Mouse (Mus musculus) left cerebral cortex, postnatal 14 days (tissue): ENCODE measurements at regions not wholly inside any gene's neighbourhood (a gene's known extent, or its start where the extent isn't known, plus 50 kb on each side); places are given as distances from the start of the nearest gene placed in this dataset.

ENCODE experiments used
- DNase-seq, 2 experiments: peaks; one replicate each; pipeline ENCODE4 v3.0.0; 2021 to 2022; ENCODE audit warnings: low spot score in 2 of 2, mixed read lengths in 1 of 2
- intact Hi-C: fragments of 180-260 bp; cut with DNase I; formaldehyde crosslinking; loops from one replicate; pipeline ENCODE4 v1.15.1; 2025

DNA sequence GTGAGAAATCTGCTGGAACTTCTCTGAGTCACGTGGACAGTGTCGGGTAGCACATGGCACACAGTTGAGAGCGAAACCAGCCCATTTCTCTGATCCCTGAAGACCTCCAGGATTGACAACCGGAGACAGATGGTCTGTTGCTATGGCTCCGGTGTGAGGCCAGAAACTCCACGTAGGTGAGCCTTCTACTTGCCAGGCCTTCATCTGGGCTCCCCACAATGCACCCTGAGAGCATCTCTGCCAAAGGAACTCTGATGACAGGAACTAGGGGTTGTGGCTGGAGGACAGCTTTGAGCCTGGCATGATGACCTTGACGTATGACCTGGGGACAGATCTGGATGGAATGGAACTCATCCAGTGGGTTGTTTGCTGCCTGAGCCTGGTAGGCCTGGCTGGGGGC is 467.9 kb downstream of the Rnf144a start:
- intact Hi-C loops, result no loop called here
- no peak for DNase-seq

DNA sequence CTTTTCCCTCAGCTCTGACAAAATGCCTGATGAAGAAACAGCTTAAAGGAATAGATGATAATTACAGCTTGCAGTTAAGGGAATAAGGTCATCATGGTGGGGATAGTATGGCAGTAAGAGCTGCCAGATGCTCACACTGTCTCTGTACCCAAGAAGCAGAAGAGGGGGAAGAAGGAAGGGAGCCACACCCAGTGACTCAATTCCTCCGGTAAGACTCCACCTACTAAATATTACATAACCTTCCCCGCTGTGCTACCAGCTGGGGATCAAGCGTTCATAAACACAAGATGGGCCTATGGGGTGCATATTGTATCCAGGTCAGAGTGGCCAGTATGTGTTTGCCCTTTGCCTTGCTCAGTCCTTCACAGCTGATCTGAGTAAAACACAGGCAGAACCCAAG is 468.9 kb downstream of the Rnf144a start:
- DNase-seq, result no peak
- intact Hi-C loops, result no loop called here

DNA sequence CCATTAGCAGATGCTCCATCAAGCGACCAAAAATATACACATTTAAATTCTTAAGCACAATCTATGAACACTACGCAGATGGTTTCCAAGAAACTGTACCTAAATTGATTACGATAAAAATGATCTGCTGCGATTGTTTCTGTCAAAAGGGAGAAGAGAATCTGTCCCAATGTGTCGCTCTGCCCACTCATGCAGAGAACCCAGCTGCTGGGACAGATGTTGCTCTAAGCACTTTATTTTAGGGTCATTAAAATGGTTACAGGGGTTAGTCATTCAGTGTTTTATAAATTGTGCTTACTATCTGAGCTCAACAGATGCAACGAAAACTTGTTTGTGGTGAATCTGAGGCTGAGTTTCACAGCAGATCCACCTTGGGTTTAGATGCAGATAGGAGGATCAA is 476.2 kb downstream of the Rnf144a start:
- intact Hi-C loops, result no loop called here
- DNase-seq, result no peak

DNA sequence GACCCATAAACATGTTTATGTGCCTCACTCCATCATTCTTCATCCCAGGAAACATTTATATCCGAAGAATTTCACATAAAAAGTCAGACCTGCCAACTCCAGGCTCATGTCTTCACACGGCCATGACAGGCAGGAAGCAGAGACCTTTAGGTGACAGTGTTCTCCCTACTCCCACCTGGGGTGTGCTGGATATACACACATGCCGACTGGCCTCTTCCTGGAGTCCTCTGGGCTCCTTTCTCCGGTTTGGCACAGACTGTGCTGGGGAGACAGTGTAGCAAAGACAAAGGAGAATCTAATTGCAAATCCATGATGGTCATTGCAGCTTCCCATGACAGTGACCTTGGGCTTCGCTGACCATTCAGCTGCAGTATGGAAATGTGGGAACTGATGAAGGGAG is 480.1 kb downstream of the Rnf144a start:
- intact Hi-C loops, result no loop called here
- no peak for DNase-seq

DNA sequence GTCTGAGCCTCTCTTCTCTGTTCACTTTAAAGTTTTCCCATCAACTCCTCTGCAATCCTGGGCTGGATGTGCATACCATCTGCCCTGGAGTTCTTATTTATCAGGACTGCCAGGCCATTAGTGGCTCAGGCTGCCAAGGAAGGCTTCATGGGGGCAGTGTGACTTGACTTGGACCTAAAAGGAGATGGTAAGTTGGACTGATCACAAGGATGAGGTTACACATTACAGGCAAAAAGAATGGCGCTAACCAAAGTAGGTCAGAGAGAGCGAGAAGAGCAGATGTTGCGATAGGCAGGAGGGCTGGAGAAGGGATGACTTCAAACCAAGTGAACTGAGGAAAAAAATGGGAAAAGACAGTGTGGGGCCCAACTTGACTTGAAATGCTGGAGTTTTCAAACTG is 480.5 kb downstream of the Rnf144a start:
- DNase-seq, result no peak

DNA sequence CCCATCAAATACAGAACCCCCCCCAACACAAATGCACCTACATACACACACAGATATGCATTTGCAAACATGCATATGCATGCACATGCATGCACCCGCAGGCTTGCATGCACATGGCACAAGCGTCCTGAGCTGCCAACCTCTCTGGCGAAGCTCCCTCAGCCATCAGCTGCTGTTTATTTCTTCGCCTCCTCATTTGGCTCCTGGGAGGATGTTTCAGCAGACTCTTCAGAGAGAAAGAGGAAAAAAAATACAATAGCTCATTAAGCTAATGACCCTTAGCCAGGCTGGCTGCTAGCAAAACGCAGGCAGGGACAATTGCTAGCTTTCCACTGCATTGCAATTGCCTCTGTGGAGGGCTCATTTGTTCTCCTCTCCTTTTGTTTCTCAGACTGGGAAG is 488.7 kb downstream of the Rnf144a start:
- intact Hi-C loops, result no loop called here
- DNase-seq, result no peak

More for the DNA sequence above, 480.5 kb downstream of the Rnf144a start:
- intact Hi-C loops, result no loop called here

DNA sequence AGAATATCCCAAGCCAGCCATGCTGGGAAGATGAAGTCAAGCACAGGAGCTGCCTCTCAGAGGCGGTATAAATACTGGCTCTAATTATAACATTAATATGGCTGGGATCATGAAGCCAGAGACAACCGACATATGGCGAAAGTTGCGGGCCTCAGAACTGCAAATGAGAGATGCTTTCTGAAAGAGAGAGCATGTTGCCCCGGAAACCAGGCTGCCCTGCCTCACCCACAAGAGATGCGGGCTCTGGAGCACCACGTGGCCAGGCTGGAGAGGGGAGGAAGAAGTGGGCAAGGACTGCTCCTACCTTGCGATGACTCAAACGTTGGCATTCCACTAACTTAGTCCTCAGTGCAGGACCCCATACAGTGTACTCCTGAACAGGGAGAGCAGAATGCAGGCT is 490.5 kb downstream of the Rnf144a start:
- intact Hi-C loops, result no loop called here
- DNase-seq, result peak; percentile 26 to 31

DNA sequence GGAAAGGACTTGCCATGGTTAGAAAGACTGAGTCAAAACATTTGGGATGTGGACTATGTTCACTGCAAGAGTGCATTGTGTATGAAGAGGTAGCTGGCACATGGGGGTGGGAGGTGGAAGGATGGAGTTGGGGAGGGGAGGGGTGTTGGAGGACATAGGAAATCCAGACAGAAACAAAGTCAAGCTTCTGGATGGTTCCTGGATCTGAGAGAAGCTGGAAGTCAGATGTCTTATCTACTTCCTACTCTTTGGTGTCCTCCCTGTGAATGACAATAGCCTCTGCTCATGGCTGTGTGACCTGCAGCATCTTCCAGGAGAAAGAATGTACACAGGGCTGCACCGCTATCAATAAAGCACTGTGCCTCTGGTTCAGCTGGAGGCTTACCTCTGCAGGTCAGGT is 491.3 kb downstream of the Rnf144a start:
- intact Hi-C loops, result no loop called here

DNA sequence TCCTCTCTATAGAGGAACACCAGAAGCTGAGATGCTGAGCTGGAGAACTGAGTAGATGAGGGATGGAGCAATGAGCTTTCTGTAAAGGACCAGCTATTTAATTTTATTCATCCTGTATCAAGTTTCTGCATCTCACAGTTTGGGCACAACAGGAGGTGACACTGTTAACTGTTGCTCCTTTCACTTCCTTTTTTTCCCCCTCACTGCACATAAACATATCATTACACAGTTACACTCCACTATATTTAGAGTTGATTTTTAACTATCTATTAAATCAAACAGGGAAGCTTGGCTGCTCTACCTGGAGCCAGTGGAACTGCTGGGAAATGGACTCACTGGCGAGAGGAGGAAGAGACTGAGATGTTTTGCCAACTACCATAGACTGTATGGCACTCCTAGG is 509.4 kb downstream of the Rnf144a start:
- DNase-seq, result no peak
- intact Hi-C loops, result no loop called here

More for the DNA sequence above, 491.3 kb downstream of the Rnf144a start:
- no peak for DNase-seq

DNA sequence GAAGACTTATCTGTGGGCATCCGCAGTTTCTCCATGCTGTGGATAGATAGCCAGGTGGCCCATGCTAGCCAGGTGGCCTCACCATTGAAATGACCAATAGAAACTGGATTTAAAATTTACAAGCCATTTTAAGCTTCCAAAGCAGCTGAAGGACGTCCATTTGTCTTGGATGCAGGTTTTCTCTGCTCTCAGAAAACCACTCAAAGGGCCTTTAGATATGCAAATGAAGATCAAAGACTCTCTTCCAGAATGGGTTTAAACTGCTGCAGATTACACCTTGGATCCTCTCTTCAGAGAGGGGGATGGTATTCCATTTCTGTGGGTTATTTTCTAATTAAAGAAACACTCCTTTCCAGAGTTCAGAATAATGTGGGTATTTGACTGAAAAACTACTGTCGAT is 518.5 kb downstream of the Rnf144a start:
- intact Hi-C loops, result loop anchor here (10.0 kb wide), 1 partner anchor 802 kb away; the partner anchor contains the start of gene Id2
- DNase-seq, result no peak

DNA sequence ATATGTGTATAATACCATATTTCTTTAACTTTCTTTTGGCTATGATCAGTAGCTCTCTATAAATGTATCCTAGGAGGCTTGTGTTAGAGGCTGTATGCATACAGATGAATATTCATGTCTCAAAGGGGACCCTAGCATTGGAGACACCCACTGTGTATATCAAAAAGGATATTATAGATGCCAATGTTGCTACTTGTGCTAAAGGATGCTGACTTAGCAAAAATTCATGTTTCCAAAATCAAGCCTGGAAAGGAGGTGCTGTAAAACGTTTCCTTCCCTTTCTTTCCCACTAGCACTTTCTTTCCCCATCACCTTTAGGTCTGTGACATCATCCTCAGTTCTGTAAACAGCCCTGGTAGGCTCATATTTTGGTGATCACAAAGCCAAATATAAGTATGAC is 519.4 kb downstream of the Rnf144a start:
- intact Hi-C loops, result loop anchor here (10.0 kb wide), 1 partner anchor 801 kb away; the partner anchor contains the start of gene Id2
- no peak for DNase-seq

DNA sequence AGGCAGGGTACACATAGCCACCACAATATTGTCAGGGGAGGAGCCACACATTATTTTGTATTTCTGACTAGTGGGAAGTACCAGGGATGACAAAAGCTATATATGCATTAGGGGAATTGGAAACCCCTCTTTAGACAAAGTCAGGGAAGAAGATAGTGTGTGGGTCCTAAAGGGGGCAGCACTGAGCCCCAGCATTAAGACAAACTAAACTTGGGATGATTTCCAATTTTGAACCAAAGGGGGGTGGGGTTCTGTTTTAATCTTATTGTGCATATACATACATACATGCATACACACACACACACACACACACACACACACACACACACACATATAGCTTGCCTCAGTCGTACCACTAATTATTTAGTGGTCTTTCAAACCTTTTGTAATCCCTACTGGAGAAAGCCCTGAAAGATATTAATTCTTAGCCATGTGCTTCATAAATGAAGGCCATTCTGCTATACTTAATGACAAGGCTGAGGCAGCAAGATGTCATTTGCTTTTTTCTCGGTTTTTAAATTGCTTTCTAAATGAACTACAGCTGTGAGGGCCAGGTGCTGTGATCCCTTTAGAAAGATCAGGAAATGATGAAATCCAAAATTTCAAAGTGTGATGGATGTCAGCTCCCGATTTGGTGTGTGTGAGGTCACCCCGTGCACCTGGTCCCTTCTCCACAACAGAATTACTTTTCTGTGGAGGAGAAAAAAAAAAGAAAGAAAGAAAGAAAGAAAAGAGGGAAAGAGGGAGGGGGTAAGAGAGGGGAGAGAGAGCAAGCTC is 523.5 kb downstream of the Rnf144a start:
- intact Hi-C loops, result loop anchor here (10.0 kb wide), 1 partner anchor 797 kb away; the partner anchor contains the start of gene Id2

DNA sequence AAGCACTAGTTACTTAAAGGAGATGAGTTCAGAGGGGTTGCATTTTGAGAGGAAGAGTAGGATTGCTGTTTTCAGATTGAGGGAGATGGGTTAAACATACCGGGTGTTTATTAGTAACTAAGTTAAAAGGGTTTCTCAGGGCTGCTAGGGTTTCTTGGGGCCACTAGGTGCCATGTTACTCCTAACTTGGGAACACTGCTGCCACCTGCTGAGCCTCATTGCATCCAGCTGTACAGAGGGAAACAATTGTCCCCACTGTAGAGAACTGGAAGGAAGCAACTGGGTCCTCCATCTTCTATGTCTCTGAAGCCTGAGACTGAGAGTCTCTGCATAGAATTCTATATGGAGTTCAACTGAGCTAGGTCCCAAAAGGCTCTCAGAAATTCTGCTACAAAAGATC is 524.3 kb downstream of the Rnf144a start:
- DNase-seq, result peak in 1 of 2 experiments; percentile 15
- intact Hi-C loops, result loop anchor here (10.0 kb wide), 1 partner anchor 796 kb away; the partner anchor contains the start of gene Id2

More for the DNA sequence above, 523.5 kb downstream of the Rnf144a start:
- no peak for DNase-seq

DNA sequence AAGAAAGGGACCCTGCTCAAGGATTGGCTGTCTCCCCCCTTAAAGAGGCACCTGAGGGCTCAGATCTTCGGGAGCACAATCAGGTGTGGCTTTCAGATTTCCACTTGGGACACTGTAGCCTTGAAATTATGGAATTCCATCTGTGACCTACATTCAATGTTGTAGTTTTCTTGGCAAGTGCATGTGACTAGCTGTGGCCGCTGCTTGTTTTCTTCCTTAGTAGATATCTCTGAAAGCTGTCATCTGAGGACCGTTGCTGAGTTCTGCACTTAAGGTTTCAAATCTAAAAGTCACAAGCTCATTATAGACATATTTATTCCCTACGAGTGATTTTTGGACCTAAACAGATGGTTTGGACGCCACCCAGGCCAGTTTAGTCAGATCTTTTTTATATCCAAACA is 531.3 kb downstream of the Rnf144a start:
- DNase-seq, result peak in 1 of 2 experiments; percentile 15
- intact Hi-C loops, result no loop called here

DNA sequence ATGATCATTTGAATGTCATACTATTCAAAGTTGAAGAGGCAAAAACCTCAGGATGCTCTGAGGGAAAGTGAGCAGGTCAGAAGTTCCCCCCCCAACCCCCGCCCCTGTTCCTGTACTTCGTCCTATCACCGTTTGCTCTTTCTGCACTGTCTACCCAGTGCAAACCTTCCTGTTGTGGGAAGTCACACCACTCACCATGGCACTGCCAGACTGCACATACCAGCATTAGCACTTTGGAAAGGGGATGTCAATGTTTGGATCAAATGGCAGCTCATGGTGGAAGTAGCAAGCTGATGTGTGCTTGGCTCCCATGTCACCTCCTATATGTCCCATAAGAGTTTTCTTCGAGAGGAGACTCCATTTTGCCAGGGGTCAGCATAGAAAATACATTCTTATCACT is 543.2 kb downstream of the Rnf144a start:
- intact Hi-C loops, result loop anchor here (10.0 kb wide), 1 partner anchor 353 kb away; no protein-coding TSS in a partner anchor
- no peak for DNase-seq

DNA sequence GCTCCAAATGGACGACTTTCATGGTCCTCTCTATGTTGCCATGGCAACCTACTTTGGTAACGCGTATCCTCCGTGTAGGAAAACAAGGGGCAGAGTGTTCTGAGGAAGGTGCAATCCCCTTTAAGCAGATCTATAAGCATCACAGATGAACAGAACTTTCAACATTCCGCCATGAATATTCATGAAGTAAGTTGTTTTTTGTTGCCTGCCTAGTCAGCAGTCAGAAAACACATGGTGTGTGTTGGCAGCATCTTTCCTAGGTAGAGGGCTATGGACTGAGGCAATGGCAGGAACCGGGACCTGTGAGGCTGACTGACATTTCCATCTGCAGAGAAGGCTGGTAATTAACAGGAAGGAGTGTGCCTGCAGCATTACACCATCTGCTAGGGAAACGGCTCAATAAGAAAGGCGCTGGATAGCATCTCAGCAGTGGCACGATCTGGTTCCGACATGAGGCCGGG is 544.0 kb downstream of the Rnf144a start:
- peak; percentile 50 to 68 for DNase-seq

DNA sequence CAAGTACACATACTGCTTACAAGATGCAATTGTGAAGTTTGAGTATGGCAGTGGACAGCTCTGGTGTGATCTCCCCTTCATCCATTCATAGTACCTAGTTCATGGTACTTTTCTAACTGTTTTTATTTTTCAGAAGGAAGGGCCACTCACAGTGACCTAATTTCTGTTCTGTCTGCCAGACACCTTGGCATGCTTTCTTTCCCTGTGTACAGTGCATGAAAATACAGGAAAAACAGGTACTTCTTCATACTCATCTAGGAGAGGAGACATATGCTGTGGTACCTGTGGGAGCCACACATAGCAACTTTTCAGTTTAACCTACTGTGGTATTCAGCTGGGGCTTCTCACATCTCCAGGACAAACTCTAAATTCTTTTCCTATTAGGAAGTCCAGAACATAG is 545.2 kb downstream of the Rnf144a start:
- no peak for DNase-seq
- intact Hi-C loops, result loop anchor here (10.0 kb wide), 3 partner anchors 205 to 405 kb away; no protein-coding TSS in a partner anchor

More for the DNA sequence above, 544.0 kb downstream of the Rnf144a start:
- intact Hi-C loops, result loop anchor here (10.0 kb wide), 1 partner anchor 354 kb away; no protein-coding TSS in a partner anchor

DNA sequence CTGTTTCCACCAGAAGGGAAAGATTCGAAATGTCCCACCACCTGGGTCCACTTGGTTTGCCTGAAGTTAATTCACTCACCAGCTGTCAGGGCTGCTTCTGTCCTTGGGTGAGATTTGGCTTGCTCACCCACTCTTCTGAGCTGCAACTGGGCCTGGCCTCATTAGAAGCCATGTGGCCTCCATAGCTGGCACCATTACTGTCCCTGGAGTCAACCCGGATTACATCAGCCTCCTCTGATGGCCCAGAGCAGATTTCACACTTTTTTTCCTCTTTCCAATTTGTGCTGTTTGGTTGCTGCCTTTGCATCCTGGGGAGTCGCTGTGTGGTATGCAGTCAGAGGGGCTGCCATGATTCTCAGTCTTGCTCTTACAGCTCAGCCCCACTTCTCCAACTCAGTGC is 550.0 kb downstream of the Rnf144a start:
- no peak for DNase-seq
- intact Hi-C loops, result loop anchor here (10.0 kb wide), 2 partner anchors 210 to 410 kb away; no protein-coding TSS in a partner anchor

DNA sequence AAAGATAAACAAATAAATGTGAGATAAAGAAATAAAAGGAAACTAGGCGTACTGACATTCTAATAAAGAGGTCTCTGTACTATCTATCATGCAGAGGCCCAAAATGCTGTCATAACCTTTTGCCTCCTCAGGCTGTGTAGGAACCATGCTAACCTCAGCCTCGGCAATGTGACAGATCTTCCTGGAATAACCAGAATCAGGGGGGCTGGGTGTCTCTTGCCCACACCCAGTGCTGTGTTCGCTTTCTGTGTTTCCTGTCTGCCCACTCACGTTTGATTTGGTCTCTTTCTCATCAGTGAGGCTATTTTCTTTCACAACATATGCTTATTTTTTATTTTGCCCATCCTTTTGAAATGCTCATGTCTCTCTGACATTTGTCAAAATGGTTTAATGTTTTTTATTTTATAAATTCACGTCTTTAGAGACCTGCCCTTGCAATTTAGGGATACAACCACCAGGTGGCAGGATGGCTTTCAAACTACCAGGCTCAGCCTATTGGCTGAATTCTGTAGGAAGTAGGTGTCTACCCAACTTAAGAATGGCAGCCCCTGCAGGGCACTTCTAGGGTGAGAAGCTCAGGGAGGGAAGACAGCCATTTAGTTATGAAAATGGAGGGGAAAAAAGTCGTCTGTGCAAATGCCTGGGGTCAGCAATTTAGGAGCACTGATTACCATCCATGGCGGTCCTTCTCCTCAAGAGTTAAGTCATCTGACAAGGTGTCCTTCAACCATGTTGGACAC is 550.8 kb downstream of the Rnf144a start:
- DNase-seq, result peak in 1 of 2 experiments; percentile 49

DNA sequence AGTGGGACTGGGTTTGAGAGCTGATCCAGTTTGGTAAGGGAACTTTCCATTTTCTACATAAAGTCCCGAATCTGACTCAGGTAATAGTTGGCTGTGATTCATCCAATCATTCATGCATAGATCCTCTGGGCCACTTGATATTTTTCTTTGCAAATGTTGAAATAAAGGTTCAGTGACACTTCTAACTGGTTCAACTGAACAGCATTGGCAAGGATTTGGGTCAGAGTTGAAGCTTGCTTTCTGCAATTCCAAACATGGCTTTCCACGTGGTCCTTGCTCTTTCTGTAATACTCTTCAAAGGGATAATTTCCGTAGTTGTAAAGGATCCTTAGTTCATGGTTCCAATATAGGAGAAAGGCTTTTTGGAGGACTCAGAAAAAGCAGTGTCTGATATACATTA is 554.0 kb downstream of the Rnf144a start:
- intact Hi-C loops, result loop anchor here (10.0 kb wide), 2 partner anchors 214 to 414 kb away; no protein-coding TSS in a partner anchor
- no peak for DNase-seq

More for the DNA sequence above, 550.8 kb downstream of the Rnf144a start:
- intact Hi-C loops, result loop anchor here (10.0 kb wide), 2 partner anchors 211 to 411 kb away; no protein-coding TSS in a partner anchor
